Mouse (Mus musculus): ENCODE data around the gene Lbr.

The Lbr gene

GRCm38 (mm10) chr1:181842781-181843180, at the start of gene Lbr:
Gene Lbr (minus strand): TSS chr1:181843046.
- DNase-seq (ENCODE audit: low spot score in 2 of 2) = no peak

GRCm38 (mm10) chr1:181889670-181890069, 46.8 kb upstream of the Lbr start:
- DNase-seq (ENCODE audit: low spot score in 2 of 2) = no peak

- DNase-seq (ENCODE audit: low spot score in 2 of 2) = peak; percentile 82 to 98
Measured at GRCm38 (mm10) chr1:181888801-181889200, 46.0 kb upstream of the Lbr start.

GRCm38 (mm10) chr1:181881532-181881931, 38.7 kb upstream of the Lbr start:
- peak; percentile 30 to 57 for DNase-seq (ENCODE audit: low spot score in 2 of 2)

GRCm38 (mm10) chr1:181880752-181881325, 38.0 kb upstream of the Lbr start:
- no peak for DNase-seq (ENCODE audit: low spot score in 2 of 2)

GRCm38 (mm10) chr1:181878436-181878835, 35.6 kb upstream of the Lbr start:
- DNase-seq (ENCODE audit: low spot score in 2 of 2) = no peak

GRCm38 (mm10) chr1:181877088-181877487, 34.2 kb upstream of the Lbr start:
- DNase-seq (ENCODE audit: low spot score in 2 of 2) = peak; percentile 19 to 35

- DNase-seq (ENCODE audit: low spot score in 2 of 2) = no peak
Measured at GRCm38 (mm10) chr1:181876656-181877055, 33.8 kb upstream of the Lbr start.

GRCm38 (mm10) chr1:181873086-181873920, 30.5 kb upstream of the Lbr start:
- no peak for DNase-seq (ENCODE audit: low spot score in 2 of 2)

- DNase-seq (ENCODE audit: low spot score in 2 of 2) = no peak
Measured at GRCm38 (mm10) chr1:181872639-181873038, 29.8 kb upstream of the Lbr start.

- no peak for DNase-seq (ENCODE audit: low spot score in 2 of 2)
Measured at GRCm38 (mm10) chr1:181866429-181867280, 23.8 kb upstream of the Lbr start.

GRCm38 (mm10) chr1:181865863-181866216, 23.0 kb upstream of the Lbr start:
- DNase-seq (ENCODE audit: low spot score in 2 of 2) = no peak

- DNase-seq (ENCODE audit: low spot score in 2 of 2) = no peak
Measured at GRCm38 (mm10) chr1:181864971-181865862, 22.4 kb upstream of the Lbr start.

GRCm38 (mm10) chr1:181863431-181863830, 20.6 kb upstream of the Lbr start:
- DNase-seq (ENCODE audit: low spot score in 2 of 2) = no peak

GRCm38 (mm10) chr1:181862676-181863374, 20.0 kb upstream of the Lbr start:
- no peak for DNase-seq (ENCODE audit: low spot score in 2 of 2)

- DNase-seq (ENCODE audit: low spot score in 2 of 2) = no peak
Measured at GRCm38 (mm10) chr1:181861181-181861902, 18.5 kb upstream of the Lbr start.

- DNase-seq (ENCODE audit: low spot score in 2 of 2) = peak; percentile 51 to 83
Measured at GRCm38 (mm10) chr1:181860659-181861058, 17.8 kb upstream of the Lbr start.

GRCm38 (mm10) chr1:181856329-181856728, 13.5 kb upstream of the Lbr start:
- DNase-seq (ENCODE audit: low spot score in 2 of 2) = no peak

- DNase-seq (ENCODE audit: low spot score in 2 of 2) = no peak
Measured at GRCm38 (mm10) chr1:181854829-181855228, 12.0 kb upstream of the Lbr start.

Measured in urinary bladder, adult 18-20 months (tissue).